In genomic region chr11:98909654-98910053, GRCm38 (mm10) we compare ENCODE assay signal across 8 mouse cellular contexts. TPM values are rescaled to one million over a fixed set of nuclear protein-coding genes. Genes with fewer than 3 reads are reported as not detected.
DNase-seq lines count a peak whose midpoint lies in the region; ATAC-seq and TF ChIP-seq lines count a peak whose summit lies in the region.

No protein-coding gene starts in this region.

- H3K27ac ChIP-seq in hindbrain, embryonic 11.5 days (ENCODE audit: low read depth, low read length), result no peak overlapping the region
- H3K27ac ChIP-seq in hindbrain, embryonic 16.5 days (ENCODE audit: low read depth, low read length), result no peak overlapping the region
- H3K27ac ChIP-seq in kidney, adult 2 months (ENCODE audit: insufficient read depth, low read depth, low read length), result no peak overlapping the region
- no peak overlapping the region for H3K27ac ChIP-seq in limb, embryonic 15.5 days

- peak; percentile 49 for TF ChIP-seq CTCF in kidney, adult 2 months (conservative IDR thresholded peaks at IDR 0.05; ENCODE audit: insufficient read depth, insufficient read length, low read depth, low read length)

- no peak overlapping the region for H3K4me2 ChIP-seq in hindbrain, embryonic 11.5 days (replicated peaks; ENCODE audit: low read depth, low read length)
- no peak overlapping the region for H3K4me2 ChIP-seq in hindbrain, embryonic 16.5 days (ENCODE audit: low read length)
- H3K4me2 ChIP-seq in limb, embryonic 15.5 days, result peak overlapping the region; percentile 97; the same call in 1 of the 2 replicates

- ATAC-seq in hindbrain, embryonic 11.5 days (ENCODE audit: low FRiP score), result no peak
- ATAC-seq in hindbrain, embryonic 16.5 days, result no peak
- ATAC-seq in limb, embryonic 15.5 days (ENCODE audit: insufficient number of reproducible peaks, low FRiP score, low TSS enrichment, low read depth), result no peak

- no peaks in the 10 kb centered on the region for H3K36me3 ChIP-seq in hindbrain, embryonic 11.5 days (ENCODE audit: control insufficient read depth, insufficient read depth, low read length)
- no peaks in the 10 kb centered on the region for H3K36me3 ChIP-seq in hindbrain, embryonic 16.5 days (ENCODE audit: control insufficient read depth, insufficient read depth, low read length)
- no peaks in the 10 kb centered on the region for H3K36me3 ChIP-seq in kidney, adult 2 months (ENCODE audit: control insufficient read depth, insufficient read depth, low read length)
- H3K36me3 ChIP-seq in limb, embryonic 15.5 days, result peaks cover 27% of the 10 kb centered on the region

- 0 out of 2 replicates have a peak overlapping the region, but pooled peaks have one; percentile 25 for H3K9ac ChIP-seq in hindbrain, embryonic 11.5 days (ENCODE audit: low read depth, low read length)
- no peak overlapping the region for H3K9ac ChIP-seq in hindbrain, embryonic 16.5 days (ENCODE audit: low read depth, low read length)
- H3K9ac ChIP-seq in limb, embryonic 15.5 days, result no peak overlapping the region

- TF ChIP-seq POLR2A in kidney, adult 2 months (IDR thresholded peaks at IDR 0.05; ENCODE audit: low read depth, low read length), result no peak

- peak; percentile 60 for DNase-seq in hindbrain, embryonic 11.5 days (ENCODE audit: low spot score)
- peak; percentile 63 for DNase-seq in c-Kit-negative CD71-positive TER-119-positive erythroid progenitor cells, embryonic 14.5 days (ENCODE audit: low read depth, low spot score)
- DNase-seq in frontal cortex, adult 2 months (ENCODE audit: extremely low spot score in 1 of 2, low spot score in 1 of 2), result peak; percentile 66 to 84
- DNase-seq in kidney, adult 2 months, result peak; percentile 77
- DNase-seq in natural killer cell, adult 2 months (ENCODE audit: low spot score in 2 of 2), result peak; percentile 54 to 71
- DNase-seq in thymus, adult 18-20 months, result peak; percentile 41 to 66

- 0 out of 2 replicates have a peak overlapping the region, but pooled peaks have one; percentile 8 for H3K4me3 ChIP-seq in hindbrain, embryonic 11.5 days (ENCODE audit: low read depth, low read length)
- H3K4me3 ChIP-seq in hindbrain, embryonic 16.5 days (ENCODE audit: low read length), result no peak overlapping the region
- H3K4me3 ChIP-seq in kidney, adult 2 months (ENCODE audit: insufficient read depth, low read depth, low read length), result no peak overlapping the region
- no peak overlapping the region; the same call in 1 of the 2 replicates for H3K4me3 ChIP-seq in limb, embryonic 15.5 days

- H3K27me3 ChIP-seq in hindbrain, embryonic 11.5 days (ENCODE audit: control insufficient read depth, insufficient read depth, low read length), result no peaks in the 10 kb centered on the region
- no peaks in the 10 kb centered on the region for H3K27me3 ChIP-seq in hindbrain, embryonic 16.5 days (replicated peaks; ENCODE audit: control insufficient read depth, insufficient read depth, low read length)
- no peaks in the 10 kb centered on the region for H3K27me3 ChIP-seq in kidney, adult 2 months (replicated peaks; ENCODE audit: control insufficient read depth, insufficient read depth, low read length)
- H3K27me3 ChIP-seq in limb, embryonic 15.5 days, result no peaks in the 10 kb centered on the region

- H3K9me3 ChIP-seq in hindbrain, embryonic 11.5 days (ENCODE audit: control insufficient read depth, low read length), result no peaks in the 10 kb centered on the region
- no peaks in the 10 kb centered on the region for H3K9me3 ChIP-seq in hindbrain, embryonic 16.5 days (ENCODE audit: control insufficient read depth, low read length)
- H3K9me3 ChIP-seq in limb, embryonic 15.5 days, result no peaks in the 10 kb centered on the region

- 61% methylated on average over 6 of the region's 6 CpGs for WGBS in hindbrain, embryonic 11.5 days
- WGBS in hindbrain, embryonic 16.5 days, result 39% methylated on average over 6 of the region's 6 CpGs
- WGBS in kidney, adult 2 months, result 19% methylated on average over 6 of the region's 6 CpGs
- WGBS in limb, embryonic 15.5 days, result 29% methylated on average over 6 of the region's 6 CpGs

- peaks cover 4% of the 10 kb centered on the region; the same call in 1 of the 2 replicates for H3K4me1 ChIP-seq in hindbrain, embryonic 11.5 days (replicated peaks; ENCODE audit: control insufficient read depth, insufficient read depth, low read length)
- peaks cover 6% of the 10 kb centered on the region for H3K4me1 ChIP-seq in hindbrain, embryonic 16.5 days (ENCODE audit: control insufficient read depth, insufficient read depth, low read depth, low read length)
- no peaks in the 10 kb centered on the region for H3K4me1 ChIP-seq in kidney, adult 2 months (ENCODE audit: control insufficient read depth, insufficient read depth, low read length)
- H3K4me1 ChIP-seq in limb, embryonic 15.5 days, result peaks cover 27% of the 10 kb centered on the region

RNA-seq across cellular contexts. Expression of gene Cdc6, which starts 2.1 kb away (rescaled TPM):
- polyA plus RNA-seq in hindbrain, embryonic 11.5 days (2014; fragmentation: Nextera tagmentation; extraction: Ambion mirVana), result 33.1 and 39.0 TPM in 2 replicates
- 4.6 and 6.3 TPM in 2 replicates for polyA plus RNA-seq in hindbrain, embryonic 16.5 days (2015; fragmentation: Nextera tagmentation; extraction: Ambion mirVana)
- polyA plus RNA-seq in frontal cortex, adult 2 months (2012; rRNA removed), result 0.62 and 0.67 TPM in 2 replicates
- polyA plus RNA-seq in kidney, adult 2 months (2012; rRNA removed), result 0.11 and 0.14 TPM in 2 replicates
- polyA plus RNA-seq in limb, embryonic 15.5 days (2015; fragmentation: Nextera tagmentation; extraction: Ambion mirVana), result 23.2 and 24.1 TPM in 2 replicates

RNA-seq across cellular contexts. Expression of gene Rara, which starts 18.0 kb away (rescaled TPM):
- polyA plus RNA-seq in hindbrain, embryonic 11.5 days (2014; fragmentation: Nextera tagmentation; extraction: Ambion mirVana), result 48.3 and 51.2 TPM in 2 replicates
- 12.1 and 16.7 TPM in 2 replicates for polyA plus RNA-seq in hindbrain, embryonic 16.5 days (2015; fragmentation: Nextera tagmentation; extraction: Ambion mirVana)
- 6.4 and 7.9 TPM in 2 replicates for polyA plus RNA-seq in frontal cortex, adult 2 months (2012; rRNA removed)
- 18.0 and 19.6 TPM in 2 replicates for polyA plus RNA-seq in kidney, adult 2 months (2012; rRNA removed)
- polyA plus RNA-seq in limb, embryonic 15.5 days (2015; fragmentation: Nextera tagmentation; extraction: Ambion mirVana), result 43.9 and 51.7 TPM in 2 replicates

RNA-seq across cellular contexts. Expression of gene Wipf2, which starts 46.2 kb away (rescaled TPM):
- polyA plus RNA-seq in hindbrain, embryonic 11.5 days (2014; fragmentation: Nextera tagmentation; extraction: Ambion mirVana), result 5.1 and 5.4 TPM in 2 replicates
- polyA plus RNA-seq in hindbrain, embryonic 16.5 days (2015; fragmentation: Nextera tagmentation; extraction: Ambion mirVana), result 4.1 and 4.2 TPM in 2 replicates
- 26.3 and 26.7 TPM in 2 replicates for polyA plus RNA-seq in frontal cortex, adult 2 months (2012; rRNA removed)
- 8.7 and 9.9 TPM in 2 replicates for polyA plus RNA-seq in kidney, adult 2 months (2012; rRNA removed)
- 4.1 and 4.2 TPM in 2 replicates for polyA plus RNA-seq in limb, embryonic 15.5 days (2015; fragmentation: Nextera tagmentation; extraction: Ambion mirVana)
